ENCODE assay signal across 17 mouse cellular contexts in genomic region chr4:126496963-126497362, GRCm38 (mm10). TPM values are rescaled to one million over a fixed set of nuclear protein-coding genes. Genes with fewer than 3 reads are reported as not detected.
DNase-seq lines count a peak whose midpoint lies in the region; ATAC-seq and TF ChIP-seq lines count a peak whose summit lies in the region.
"Had no signal": no experiment of that assay in that cellular context is flagged by ENCODE, and none has a peak within 500 bp of the region (broad histone marks: within the 10 kb centered on the region; RNA-seq: fewer than 3 reads in every experiment).

No protein-coding gene starts in this region.

- H3K4me1 ChIP-seq in kidney, adult 2 months (ENCODE audit: control insufficient read depth, insufficient read depth, low read length), result no peaks in the 10 kb centered on the region
- H3K4me1 ChIP-seq: heart, embryonic 13.5 days; hindbrain, embryonic 15.5 days; midbrain, embryonic 13.5 days; neural tube, embryonic 12.5 days had no signal

- TF ChIP-seq POLR2A in kidney, adult 2 months (IDR thresholded peaks at IDR 0.05; ENCODE audit: low read depth, low read length), result no peak

- H3K36me3 ChIP-seq in kidney, adult 2 months (ENCODE audit: control insufficient read depth, insufficient read depth, low read length), result no peaks in the 10 kb centered on the region

- no peaks in the 10 kb centered on the region for H3K27me3 ChIP-seq in kidney, adult 2 months (replicated peaks; ENCODE audit: control insufficient read depth, insufficient read depth, low read length)
- H3K27me3 ChIP-seq: heart, embryonic 13.5 days; hindbrain, embryonic 15.5 days; midbrain, embryonic 13.5 days; neural tube, embryonic 12.5 days had no signal

- no peak for TF ChIP-seq CTCF in kidney, adult 2 months (conservative IDR thresholded peaks at IDR 0.05; ENCODE audit: insufficient read depth, insufficient read length, low read depth, low read length)

- no peak overlapping the region; the same call in 1 of the 2 replicates for H3K27ac ChIP-seq in kidney, adult 2 months (ENCODE audit: insufficient read depth, low read depth, low read length)
- H3K27ac ChIP-seq: heart, embryonic 13.5 days; hindbrain, embryonic 15.5 days; midbrain, embryonic 13.5 days; neural tube, embryonic 12.5 days had no signal

- ATAC-seq in activated CD4-positive, CD25-positive, alpha-beta regulatory T cell, adult 4 months, result no peak
- ATAC-seq: intestine, embryonic 16.5 days; midbrain, embryonic 13.5 days had no signal

- 43% methylated on average over 2 of the region's 2 CpGs for WGBS in kidney, adult 2 months

- peak; percentile 54 for DNase-seq in kidney, adult 2 months
- no peak for DNase-seq in kidney, postnatal 4 days
- DNase-seq in urinary bladder, postnatal 14 days (ENCODE audit: low spot score), result peak; percentile 15
- DNase-seq in urinary bladder, postnatal 25 days (ENCODE audit: low spot score), result no peak
- DNase-seq in kidney, postnatal 14 days, result peak; percentile 14
- DNase-seq in right cerebral cortex, postnatal 25 days, result no peak
- DNase-seq: adrenal gland, adult 8-10 months; cerebellum, adult 9-11 months; heart, postnatal 36 days; lung, adult 18-20 months; spleen, adult 18-20 months had no signal

- no peak overlapping the region for H3K4me3 ChIP-seq in kidney, adult 2 months (ENCODE audit: insufficient read depth, low read depth, low read length)
- H3K4me3 ChIP-seq: heart, embryonic 13.5 days; hindbrain, embryonic 15.5 days; midbrain, embryonic 13.5 days; neural tube, embryonic 12.5 days had no signal

RNA-seq across cellular contexts. Expression of gene Ago1, which starts 28.6 kb away (rescaled TPM):
- polyA plus RNA-seq in kidney, adult 2 months (2012; rRNA removed), result 18.0 and 21.4 TPM in 2 replicates
- 1 to 10 TPM; 6.7 to 7.8 TPM for polyA plus RNA-seq in activated CD4-positive, CD25-positive, alpha-beta regulatory T cell, adult 4 months (2017; shearing (Covaris generic))

RNA-seq across cellular contexts. Expression of gene Ago4, which starts 36.3 kb away (rescaled TPM):
- 0.95 and 1.1 TPM in 2 replicates for polyA plus RNA-seq in kidney, adult 2 months (2012; rRNA removed)
- polyA plus RNA-seq in activated CD4-positive, CD25-positive, alpha-beta regulatory T cell, adult 4 months (2017; shearing (Covaris generic)), result under 1 TPM; 0.05 to 0.09 TPM

RNA-seq across cellular contexts. Expression of gene Clspn, which starts 59.8 kb away (rescaled TPM):
- polyA plus RNA-seq in kidney, adult 2 months (2012; rRNA removed), result 0.11 and 0.14 TPM in 2 replicates
- polyA plus RNA-seq in activated CD4-positive, CD25-positive, alpha-beta regulatory T cell, adult 4 months (2017; shearing (Covaris generic)), result 1 to 10 TPM; 7.0 to 8.4 TPM

Comparison
In these comparisons a context has a peak if more than half of its experiments do, and no peak if none do; other contexts are left out.
1. DNase-seq: peak in kidney, adult 2 months (single experiment), urinary bladder, postnatal 14 days (single experiment) and kidney, postnatal 14 days (single experiment); none in kidney, postnatal 4 days (0 of 2), urinary bladder, postnatal 25 days (single experiment) and right cerebral cortex, postnatal 25 days (single experiment).